Mouse (Mus musculus) embryonic fibroblast, embryonic 13.5 days (primary cell): Measurements from ENCODE around the gene Trap1a. TPM values are rescaled to one million over a fixed set of nuclear protein-coding genes. Genes with fewer than 3 reads are reported as not detected.
"Not testable (repeated sequence)": the region's sequence is repeated elsewhere in the genome, so short reads cannot be mapped to it uniquely, and the experiment has no call there.

Source experiments
- H3K27ac ChIP-seq: 2 replicates; pipeline ENCODE4 v1.5.1; 2012; ENCODE audit warnings: low read length, control low read depth, inconsistent platforms; ENCODE audit not compliant: insufficient read depth
- H3K4me1 ChIP-seq: 2 replicates; pipeline ENCODE4 v1.6.1; 2011; ENCODE audit warnings: low read length; ENCODE audit not compliant: control insufficient read depth, insufficient read depth
- H3K4me3 ChIP-seq: 2 replicates; pipeline ENCODE4 v1.5.1; 2011; ENCODE audit warnings: mild to moderate bottlenecking, control low read depth, low read length; ENCODE audit not compliant: insufficient read depth
- CTCF ChIP-seq: IDR thresholded peaks from 2 replicates; pipeline ENCODE4 v1.5.1; 2011; ENCODE audit warnings: mild to moderate bottlenecking, control low read depth, low read length, moderate library complexity, borderline replicate concordance; ENCODE audit not compliant: insufficient read depth
- POLR2A ChIP-seq: IDR thresholded peaks from 2 replicates; pipeline ENCODE4 v1.6.1; 2011; ENCODE audit warnings: low read depth, mild to moderate bottlenecking, control low read depth, low read length, moderate library complexity
- polyA plus RNA-seq: library from polyadenylated mRNA; stranded (reverse); fragments of >200 nt; gene quantifications from 2 replicates; pipeline ENCODE4 v1.2.4, GENCODE M21; 2011; ENCODE audit warnings: low read depth; ENCODE audit not compliant: missing spikeins, insufficient read length

The Trap1a gene
- not detected in 2 replicates for polyA plus RNA-seq

DNA sequence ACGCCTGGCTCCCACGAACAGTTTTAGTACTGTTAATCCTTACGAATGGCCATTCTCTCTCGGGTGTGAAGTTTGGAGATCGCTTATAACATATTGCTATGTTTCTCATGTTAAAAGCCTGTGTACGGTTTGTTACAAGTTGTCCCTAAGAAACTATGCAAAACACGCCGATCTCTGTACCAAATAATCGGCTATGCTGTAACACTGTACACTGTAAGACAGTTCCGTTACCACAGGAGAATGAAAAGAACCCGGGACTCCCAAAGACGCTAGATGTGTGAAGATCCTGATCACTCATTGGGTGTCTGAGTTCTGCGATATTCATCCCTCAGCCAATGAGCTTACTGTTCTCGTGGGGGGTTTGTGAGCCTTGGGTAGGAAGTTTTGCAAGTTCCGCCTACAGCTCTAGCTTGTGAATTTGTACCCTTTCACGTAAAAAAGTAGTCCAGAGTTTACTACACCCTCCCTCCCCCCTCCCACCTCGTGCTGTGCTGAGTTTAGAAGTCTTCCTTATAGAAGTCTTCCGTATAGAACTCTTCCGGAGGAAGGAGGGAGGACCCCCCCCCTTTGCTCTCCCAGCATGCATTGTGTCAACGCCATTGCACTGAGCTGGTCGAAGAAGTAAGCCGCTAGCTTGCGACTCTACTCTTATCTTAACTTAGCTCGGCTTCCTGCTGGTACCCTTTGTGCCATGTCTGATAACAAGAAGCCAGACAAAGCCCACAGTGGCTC, at the start of gene Trap1a:
Trap1a (plus strand) TSS at position 421 of the 732 bp plus-strand sequence.
- Histone ChIP-seq H3K4me1 (no peaks in the 10 kb centered on the region), H3K27ac (no peak within 1 kb of the TSS), H3K4me3 (no peak within 1 kb of the TSS)
- TF ChIP-seq POLR2A (no peak), CTCF (no peak)

DNA sequence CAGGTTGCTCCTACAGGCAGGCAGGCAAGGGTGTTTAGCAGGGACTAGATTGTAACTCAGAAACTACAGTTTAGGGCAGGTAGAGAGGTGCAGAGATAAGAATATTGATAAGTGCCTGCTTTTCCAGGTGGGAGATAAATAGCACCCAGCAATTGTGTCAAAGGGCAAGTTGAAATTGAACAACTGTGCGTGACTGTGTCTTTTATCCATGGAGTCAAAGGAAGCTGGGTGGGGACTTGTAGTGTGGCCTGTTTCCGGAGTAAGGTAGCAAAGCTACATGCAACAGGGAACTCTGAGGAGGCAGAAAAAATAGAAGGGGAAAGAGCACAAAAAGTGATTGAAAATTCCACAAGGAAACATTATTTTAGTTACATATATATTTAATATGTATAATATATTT, 40.4 kb upstream of the Trap1a start:
- no peak overlapping the region for H3K27ac ChIP-seq
- no peak overlapping the region for H3K4me3 ChIP-seq
- H3K4me1 ChIP-seq, result no peaks in the 10 kb centered on the region
- TF ChIP-seq POLR2A (no peak), CTCF (no peak)

DNA sequence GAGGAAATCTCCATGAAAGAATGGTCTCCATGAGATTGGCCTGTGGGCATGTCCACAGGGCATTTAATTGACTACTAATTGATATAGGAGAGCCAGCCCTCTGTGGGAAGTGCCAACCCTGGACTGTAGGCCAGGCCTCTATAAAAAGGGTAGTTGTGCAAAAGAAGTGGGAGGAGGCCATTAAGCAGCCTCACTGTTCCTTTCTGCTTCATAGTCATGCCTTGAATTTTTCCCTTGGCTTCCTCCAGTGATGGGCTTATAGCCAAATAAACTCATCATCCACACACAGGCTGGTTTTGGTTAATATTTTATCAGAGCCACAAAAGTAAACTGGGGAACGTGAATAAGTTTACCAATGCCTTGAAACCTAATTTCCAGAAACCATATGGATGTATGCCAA, 38.2 kb upstream of the Trap1a start:
- H3K27ac ChIP-seq, result no peak overlapping the region
- no peak overlapping the region for H3K4me3 ChIP-seq
- TF ChIP-seq POLR2A (no peak), CTCF (no peak)
- H3K4me1 ChIP-seq, result no peaks in the 10 kb centered on the region

DNA sequence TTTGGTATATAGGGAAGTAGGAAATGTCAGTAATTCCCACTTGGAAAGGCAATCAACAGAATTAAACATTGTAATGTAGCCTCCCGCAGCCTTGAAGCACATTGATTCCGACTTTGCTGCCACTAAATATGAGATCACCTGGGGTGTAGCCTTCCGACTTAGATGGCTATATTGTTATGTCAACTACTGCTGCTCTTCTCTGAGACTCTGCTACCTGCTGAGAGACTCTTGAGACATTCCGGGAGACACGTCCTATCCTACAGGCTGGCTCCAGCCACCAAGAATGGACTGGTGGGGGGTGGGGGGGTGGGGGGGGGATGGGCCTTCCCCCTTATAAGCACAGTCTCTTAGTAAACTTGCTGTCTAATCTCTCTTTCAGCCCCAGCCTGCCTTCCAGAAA, 16.1 kb upstream of the Trap1a start:
- H3K4me1 ChIP-seq, H3K27ac ChIP-seq, H3K4me3 ChIP-seq: not testable (repeated sequence)

DNA sequence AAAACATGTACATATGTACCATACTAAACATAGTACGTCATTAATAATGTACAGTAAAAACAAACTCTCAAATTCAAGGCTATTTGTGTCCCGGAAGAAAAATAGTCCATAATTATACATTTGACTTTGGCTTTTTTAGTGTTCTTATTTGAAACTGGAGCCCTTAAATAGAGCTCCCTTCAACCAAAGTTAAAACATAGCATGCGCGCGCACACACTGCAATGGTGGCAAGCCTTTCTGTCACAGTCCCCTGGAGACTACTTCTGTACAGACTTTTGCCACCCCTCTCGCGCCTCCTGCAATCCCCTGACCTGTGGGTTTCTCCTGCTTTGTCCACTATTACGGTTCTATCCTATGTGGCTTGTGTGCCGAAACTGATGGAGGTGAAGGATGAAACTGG, 900 bp upstream of the Trap1a start:
- Histone ChIP-seq H3K4me1 (no peaks in the 10 kb centered on the region), H3K4me3 (no peak overlapping the region), H3K27ac (no peak overlapping the region)
- no peak for TF ChIP-seq CTCF
- no peak for TF ChIP-seq POLR2A

DNA sequence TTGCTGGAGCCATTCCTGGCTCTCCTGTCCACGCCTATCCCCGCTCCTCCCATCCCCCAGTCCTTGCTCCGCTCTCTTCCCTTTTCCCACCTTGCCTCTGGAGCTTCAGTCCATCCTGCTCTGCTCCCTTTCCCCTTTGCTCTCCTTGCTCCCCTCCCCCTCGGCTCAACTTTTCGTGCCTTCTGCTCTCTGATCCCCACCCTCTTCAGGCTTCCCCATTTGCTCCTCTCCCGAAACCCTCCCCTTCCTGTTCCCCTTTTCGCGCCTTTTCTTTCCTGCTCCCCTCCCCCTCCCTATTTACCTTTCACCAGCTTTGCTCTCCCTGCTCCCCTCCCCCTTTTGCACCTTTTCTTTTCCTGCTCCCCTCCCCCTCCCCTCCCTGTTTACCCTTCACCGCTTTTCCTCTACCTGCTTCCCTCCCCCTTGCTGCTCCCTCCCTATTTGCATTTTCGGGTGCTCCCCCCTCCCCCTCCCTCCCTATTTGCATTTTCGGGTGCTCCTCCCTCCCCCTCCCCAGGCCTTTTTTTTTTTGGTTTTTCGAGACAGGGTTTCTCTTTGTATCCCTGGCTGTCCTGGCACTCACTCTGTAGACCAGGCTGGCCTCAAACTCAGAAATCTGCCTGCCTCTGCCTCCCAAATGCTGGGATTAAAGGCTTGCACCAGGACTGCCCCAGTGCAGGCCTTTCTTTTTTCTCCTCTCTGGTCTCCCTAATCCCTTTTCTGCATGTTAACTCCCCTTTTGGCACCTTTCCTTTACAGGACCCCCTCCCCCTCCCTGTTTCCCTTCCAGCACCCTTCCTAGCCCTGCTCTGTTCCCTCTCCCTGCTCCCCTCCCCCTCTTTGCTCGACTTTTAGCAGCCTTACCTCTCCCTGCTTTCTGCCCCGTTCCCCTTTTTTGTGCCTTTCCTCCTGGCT, 1.3 kb downstream of the Trap1a start:
- no peak for TF ChIP-seq POLR2A
- no peak for TF ChIP-seq CTCF
- Histone ChIP-seq H3K27ac (no peak overlapping the region), H3K4me3 (no peak overlapping the region), H3K4me1 (no peaks in the 10 kb centered on the region)

DNA sequence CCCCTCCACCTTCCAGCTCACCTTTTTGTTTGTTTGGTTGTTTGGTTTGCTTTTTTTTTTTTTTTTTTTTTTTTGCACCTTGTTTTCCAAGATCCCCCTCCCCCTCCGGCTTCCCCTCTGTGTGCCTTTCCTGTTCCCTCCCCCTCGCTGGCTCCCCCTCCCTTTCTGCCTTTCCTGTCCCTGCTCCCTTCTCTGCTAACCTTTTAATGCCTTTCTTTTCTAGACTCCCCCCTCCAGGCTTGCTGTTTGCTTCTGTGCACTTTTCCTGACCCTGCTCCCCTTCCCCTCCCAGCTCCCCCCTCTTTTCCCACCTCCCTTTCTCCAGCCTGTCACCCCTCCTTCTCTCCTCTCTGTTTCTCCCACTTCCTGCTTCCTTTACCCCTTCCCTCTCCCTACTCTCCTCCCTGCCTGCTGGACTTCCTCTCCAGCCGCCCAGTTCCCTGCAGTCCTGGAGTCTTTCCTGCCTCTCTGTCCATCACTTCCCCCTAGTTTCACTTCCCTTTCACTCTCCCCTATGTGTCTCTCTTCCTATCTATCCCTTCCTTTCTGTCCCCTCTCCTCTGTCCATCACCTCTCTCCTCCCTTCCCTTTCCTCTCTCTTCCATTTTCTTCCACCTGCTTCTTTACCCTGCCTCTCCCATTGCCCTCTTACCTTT, 2.1 kb downstream of the Trap1a start:
- H3K27ac ChIP-seq, result no peak overlapping the region
- no peak overlapping the region for H3K4me3 ChIP-seq
- H3K4me1 ChIP-seq, result no peaks in the 10 kb centered on the region
- TF ChIP-seq CTCF (no peak), POLR2A (no peak)

DNA sequence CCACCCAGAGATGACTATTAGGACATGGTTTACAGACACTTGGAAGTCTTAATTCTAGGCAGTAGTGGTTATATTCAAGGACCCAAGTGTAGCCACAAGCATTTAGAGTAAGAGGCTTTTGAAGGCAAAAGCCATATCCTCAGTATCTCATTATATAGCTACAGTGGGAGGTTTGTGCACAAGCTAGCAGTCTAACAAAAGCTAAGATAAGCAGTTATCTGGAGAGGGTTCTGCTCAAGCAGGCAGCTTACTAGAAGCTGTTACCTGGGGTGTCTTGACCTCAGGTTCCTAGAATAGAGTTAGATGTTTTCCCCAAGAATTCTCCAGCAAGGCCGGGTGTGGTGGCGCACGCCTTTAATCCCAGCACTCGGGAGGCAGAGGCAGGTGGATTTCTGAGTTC, 6.1 kb downstream of the Trap1a start:
- TF ChIP-seq CTCF (no peak), POLR2A (no peak)
- Histone ChIP-seq H3K4me1 (no peaks in the 10 kb centered on the region), H3K27ac (no peak overlapping the region), H3K4me3 (no peak overlapping the region)

DNA sequence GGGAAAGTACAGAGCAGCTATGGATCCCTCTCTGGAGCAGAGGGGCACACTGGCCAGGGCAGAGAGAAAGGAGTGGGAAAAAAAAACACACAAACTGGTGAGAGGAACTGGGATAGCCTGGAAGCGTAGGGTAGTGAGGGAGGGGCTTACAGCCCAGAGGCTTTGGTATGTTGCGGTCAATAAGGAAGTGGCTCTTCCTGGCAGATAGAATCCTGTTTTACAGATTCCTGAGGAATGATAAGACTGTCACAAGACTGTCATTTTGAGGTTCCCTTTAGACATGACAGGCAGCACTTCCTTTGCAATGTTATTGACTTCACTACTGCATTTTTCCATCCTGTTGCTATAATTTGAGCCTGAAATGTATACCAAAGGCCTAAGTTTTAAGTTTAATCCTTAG, 7.7 kb downstream of the Trap1a start:
- Histone ChIP-seq H3K27ac (no peak overlapping the region), H3K4me3 (no peak overlapping the region), H3K4me1 (no peaks in the 10 kb centered on the region)
- TF ChIP-seq POLR2A (no peak), CTCF (no peak)
